Mouse (Mus musculus) CH12.LX (cell line): ENCODE data around the gene H2-Q4. TPM values are rescaled to one million over a fixed set of nuclear protein-coding genes. Genes with fewer than 3 reads are reported as not detected.

Source experiments
- DNase-seq: peaks from one replicate; pipeline ENCODE4 v3.0.0-alpha.2; 2013; ENCODE audit errors: extremely low read depth
- H3K27ac ChIP-seq: 2 replicates; pipeline ENCODE4 v1.5.1; 2012; ENCODE audit warnings: low read depth, mild to moderate bottlenecking, control low read depth, moderate library complexity; ENCODE audit not compliant: insufficient read depth
- H3K27me3 ChIP-seq: replicated peaks from 2 replicates; pipeline ENCODE3; 2012; ENCODE audit warnings: inconsistent platforms
- H3K36me3 ChIP-seq, 2 experiments: replicated peaks in 1 of 2; 2 replicates each; pipeline versions ENCODE3 to v1.6.1; 2012; ENCODE audit warnings: inconsistent platforms in 1 of 2, low read length in 1 of 2, mild to moderate bottlenecking in 1 of 2, mixed read lengths in 1 of 2, moderate library complexity in 1 of 2; ENCODE audit not compliant: control insufficient read depth in 1 of 2, insufficient read depth in 1 of 2
- H3K4me1 ChIP-seq, 2 experiments: 2 replicates each; pipeline ENCODE4 v1.6.1; 2012; ENCODE audit warnings: inconsistent platforms in 1 of 2, moderate library complexity in 1 of 2; ENCODE audit not compliant: insufficient read depth in 2 of 2, control insufficient read depth in 1 of 2
- H3K4me2 ChIP-seq: 2 replicates; pipeline ENCODE4 v1.6.1; 2012; ENCODE audit warnings: low read depth, mild to moderate bottlenecking, control low read depth; ENCODE audit not compliant: poor library complexity, insufficient read depth, severe bottlenecking
- H3K4me3 ChIP-seq, 3 experiments: fragments of 150-350 bp in 1 of 3; sonication (generic) in 1 of 3; replicated peaks in 1 of 3; 2 replicates each; pipeline versions ENCODE3 to v1.5.1; 2011 to 2012; ENCODE audit warnings: low read depth in 2 of 3, low read length in 2 of 3, mild to moderate bottlenecking in 2 of 3, moderate library complexity in 2 of 3, control low read depth in 1 of 3, improper control_type of control experiment in 1 of 3, inconsistent platforms in 1 of 3, mixed read lengths in 1 of 3; ENCODE audit not compliant: poor library complexity in 1 of 3
- H3K79me2 ChIP-seq: replicated peaks from 2 replicates; pipeline ENCODE4 v1.6.1; 2012; ENCODE audit warnings: mild to moderate bottlenecking, moderate library complexity; ENCODE audit not compliant: control insufficient read depth, poor library complexity, insufficient read depth, severe bottlenecking; ENCODE audit errors: extremely low read depth
- H3K9ac ChIP-seq: 2 replicates; pipeline ENCODE4 v1.6.1; 2012; ENCODE audit warnings: low read depth, mild to moderate bottlenecking, control low read depth, moderate library complexity; ENCODE audit not compliant: insufficient read depth
- H3K9me3 ChIP-seq: replicated peaks from 2 replicates; pipeline ENCODE3; 2012; ENCODE audit warnings: low read length, inconsistent platforms, mixed read lengths
- CHD2 ChIP-seq: IDR thresholded peaks from 2 replicates; pipeline ENCODE4 v1.6.1; 2011; ENCODE audit warnings: low read length, improper control_type of control experiment
- CTCF ChIP-seq, 2 experiments: IDR thresholded peaks in 1 of 2; conservative IDR thresholded peaks in 1 of 2; 2 replicates each; pipeline ENCODE4 v1.5.1; 2011 to 2012; ENCODE audit warnings: low read depth in 2 of 2, low read length in 2 of 2, improper control_type of control experiment in 1 of 2, inconsistent platforms in 1 of 2, mild to moderate bottlenecking in 1 of 2, moderate library complexity in 1 of 2
- E2F4 ChIP-seq: IDR thresholded peaks from 2 replicates; pipeline ENCODE4 v1.6.1; 2011; ENCODE audit warnings: low read depth, low read length, improper control_type of control experiment; ENCODE audit not compliant: insufficient replicate concordance
- EP300 ChIP-seq: IDR thresholded peaks from 2 replicates; pipeline ENCODE4 v1.6.1; 2011; ENCODE audit warnings: low read length, improper control_type of control experiment
- GABPA ChIP-seq: IDR thresholded peaks from 2 replicates; pipeline ENCODE4 v1.6.1; 2012; ENCODE audit warnings: low read depth, low read length, improper control_type of control experiment, inconsistent platforms; ENCODE audit not compliant: insufficient replicate concordance
- IRF4 ChIP-seq: IDR thresholded peaks from 2 replicates; pipeline ENCODE4 v1.6.1; 2014; ENCODE audit warnings: low read depth, mild to moderate bottlenecking, inconsistent platforms, low read length, improper control_type of control experiment
- MAFK ChIP-seq: IDR thresholded peaks from 2 replicates; pipeline ENCODE4 v1.6.1; 2011; ENCODE audit warnings: low read length, improper control_type of control experiment; ENCODE audit not compliant: insufficient replicate concordance
- MAX ChIP-seq: IDR thresholded peaks from 2 replicates; pipeline ENCODE4 v1.6.1; 2011; ENCODE audit warnings: low read length, improper control_type of control experiment
- MEF2A ChIP-seq: IDR thresholded peaks from 2 replicates; pipeline ENCODE4 v1.6.1; 2014; ENCODE audit warnings: low read depth, mild to moderate bottlenecking, inconsistent platforms, low read length, improper control_type of control experiment, borderline replicate concordance
- MYC ChIP-seq: IDR thresholded peaks from 2 replicates; pipeline ENCODE4 v1.6.1; 2011; ENCODE audit warnings: low read depth, mild to moderate bottlenecking, improper control_type of control experiment, low read length
- NRF1 ChIP-seq: IDR thresholded peaks from 2 replicates; pipeline ENCODE4 v1.6.1; 2014; ENCODE audit warnings: low read depth, mild to moderate bottlenecking, inconsistent platforms, low read length, improper control_type of control experiment, moderate library complexity
- POLR2A ChIP-seq: IDR thresholded peaks from 2 replicates; pipeline ENCODE4 v1.6.1; 2011; ENCODE audit warnings: low read depth, mild to moderate bottlenecking, improper control_type of control experiment, low read length
- POLR2AphosphoS2 ChIP-seq: IDR thresholded peaks from 2 replicates; pipeline ENCODE4 v1.6.1; 2011; ENCODE audit warnings: low read depth, low read length, improper control_type of control experiment
- RAD21 ChIP-seq: IDR thresholded peaks from 2 replicates; pipeline ENCODE4 v1.6.1; 2011; ENCODE audit warnings: low read depth, mild to moderate bottlenecking, low read length, improper control_type of control experiment, moderate library complexity
- SIN3A ChIP-seq: IDR thresholded peaks from 2 replicates; pipeline ENCODE4 v1.6.1; 2012; ENCODE audit warnings: low read length, improper control_type of control experiment, inconsistent platforms
- SMC3 ChIP-seq: IDR thresholded peaks from 2 replicates; pipeline ENCODE4 v1.6.1; 2011; ENCODE audit warnings: low read depth, low read length, improper control_type of control experiment
- UBTF ChIP-seq: IDR thresholded peaks from 2 replicates; pipeline ENCODE4 v1.6.1; 2012; ENCODE audit warnings: low read depth, mild to moderate bottlenecking, inconsistent platforms, low read length, improper control_type of control experiment, moderate library complexity
- ZC3H11A ChIP-seq: IDR thresholded peaks from 2 replicates; pipeline ENCODE4 v1.6.1; 2012; ENCODE audit warnings: low read depth, mild to moderate bottlenecking, inconsistent platforms, low read length, improper control_type of control experiment
- ZMIZ1 ChIP-seq: IDR thresholded peaks from 2 replicates; pipeline ENCODE4 v1.6.1; 2012; ENCODE audit warnings: low read depth, mild to moderate bottlenecking, inconsistent platforms, low read length, improper control_type of control experiment
- ZNF384 ChIP-seq: IDR thresholded peaks from 2 replicates; pipeline ENCODE4 v1.6.1; 2012; ENCODE audit warnings: low read depth, low read length, improper control_type of control experiment, inconsistent platforms
- dilution Hi-C: fragments of 300-500 bp; cut with MboI; formaldehyde crosslinking; loops from 2 replicates; pipeline ENCODE4 v1.14.3; 2020; ENCODE audit warnings: low sequenced_read_pairs; ENCODE audit not compliant: extremely low pct_unique_long_range_greater_than_20kb, extremely low pct_ligation_motif_present
- in situ Hi-C: fragments of 300-500 bp; cut with MboI; formaldehyde crosslinking; loops from 3 replicates; pipeline ENCODE4 v1.14.3; 2019; ENCODE audit warnings: low sequenced_read_pairs, low pct_ligation_motif_present, low pct_unique_long_range_greater_than_20kb, mixed read lengths
- polyA plus RNA-seq: library from polyadenylated mRNA; unstranded; fragments of >175 nt; gene quantifications from 2 replicates; pipeline ENCODE4 v1.2.1, GENCODE M21; 2012; ENCODE audit warnings: low read depth; ENCODE audit not compliant: insufficient read length
- total RNA-seq, 2 experiments: library from RNA; depleted of rRNA; stranded (reverse); fragments of 300-350 nt in 1 of 2; fragments of >200 nt in 1 of 2; gene quantifications; 2 replicates each; pipeline ENCODE4 v1.2.3; 2012 to 2014

The H2-Q4 gene
- total and polyA plus RNA-seq, 3 experiments: 116 to 165 (median 157) TPM

GRCm38 (mm10) chr17:35358763-35359469 is 20.5 kb upstream of the H2-Q4 start:
- Histone ChIP-seq H3K4me3 (no peak overlapping the region), H3K27me3 (no peaks in the 10 kb centered on the region), H3K27ac (no peak overlapping the region), H3K4me1 (no peaks in the 10 kb centered on the region), H3K9me3 (no peaks in the 10 kb centered on the region), H3K79me2 (no peaks in the 10 kb centered on the region), H3K36me3 (no peaks in the 10 kb centered on the region), H3K9ac (no peak overlapping the region), H3K4me2 (no peak overlapping the region)
- DNase-seq: no peak
- in situ Hi-C loops (loop anchor here (5.0 kb wide), 1 partner anchor 37 kb away; the partner anchor contains the start of gene H2-Q1), dilution Hi-C loops (no loop called here)
- TF ChIP-seq MAFK (no peak), MEF2A (no peak), IRF4 (no peak), SIN3A (no peak), RAD21 (no peak), SMC3 (no peak), E2F4 (no peak), POLR2A (no peak), POLR2AphosphoS2 (no peak), UBTF (no peak), ZMIZ1 (no peak), CHD2 (no peak), ZC3H11A (no peak), MYC (no peak), EP300 (no peak), MAX (no peak), CTCF (conservative IDR thresholded peaks at IDR 0.05 in 1 of 2, IDR thresholded peaks at IDR 0.05 in 1 of 2; ENCODE audit: low read depth in 2 of 2, low read length in 2 of 2) (no peak)

GRCm38 (mm10) chr17:35359470-35359862 is 20.0 kb upstream of the H2-Q4 start:
- Histone ChIP-seq H3K9ac (no peak overlapping the region), H3K79me2 (no peaks in the 10 kb centered on the region), H3K36me3 (no peaks in the 10 kb centered on the region), H3K27me3 (no peaks in the 10 kb centered on the region), H3K4me2 (no peak overlapping the region), H3K9me3 (no peaks in the 10 kb centered on the region), H3K4me3 (no peak overlapping the region), H3K27ac (no peak overlapping the region), H3K4me1 (no peaks in the 10 kb centered on the region)
- in situ Hi-C loops (loop anchor here (5.0 kb wide), 1 partner anchor 37 kb away; the partner anchor contains the start of gene H2-Q1), dilution Hi-C loops (no loop called here)
- no peak for DNase-seq
- TF ChIP-seq MAFK (no peak), UBTF (no peak), POLR2A (no peak), CTCF (conservative IDR thresholded peaks at IDR 0.05 in 1 of 2, IDR thresholded peaks at IDR 0.05 in 1 of 2; ENCODE audit: low read depth in 2 of 2, low read length in 2 of 2) (no peak), CHD2 (no peak), E2F4 (no peak), POLR2AphosphoS2 (no peak), ZNF384 (no peak), GABPA (no peak), NRF1 (no peak)
